Mouse (Mus musculus): Measurements from ENCODE around the gene Gm21887.
"Not testable (repeated sequence)": the region's sequence is repeated elsewhere in the genome, so short reads cannot be mapped to it uniquely, and the experiment has no call there.

The Gm21887 gene

DNA sequence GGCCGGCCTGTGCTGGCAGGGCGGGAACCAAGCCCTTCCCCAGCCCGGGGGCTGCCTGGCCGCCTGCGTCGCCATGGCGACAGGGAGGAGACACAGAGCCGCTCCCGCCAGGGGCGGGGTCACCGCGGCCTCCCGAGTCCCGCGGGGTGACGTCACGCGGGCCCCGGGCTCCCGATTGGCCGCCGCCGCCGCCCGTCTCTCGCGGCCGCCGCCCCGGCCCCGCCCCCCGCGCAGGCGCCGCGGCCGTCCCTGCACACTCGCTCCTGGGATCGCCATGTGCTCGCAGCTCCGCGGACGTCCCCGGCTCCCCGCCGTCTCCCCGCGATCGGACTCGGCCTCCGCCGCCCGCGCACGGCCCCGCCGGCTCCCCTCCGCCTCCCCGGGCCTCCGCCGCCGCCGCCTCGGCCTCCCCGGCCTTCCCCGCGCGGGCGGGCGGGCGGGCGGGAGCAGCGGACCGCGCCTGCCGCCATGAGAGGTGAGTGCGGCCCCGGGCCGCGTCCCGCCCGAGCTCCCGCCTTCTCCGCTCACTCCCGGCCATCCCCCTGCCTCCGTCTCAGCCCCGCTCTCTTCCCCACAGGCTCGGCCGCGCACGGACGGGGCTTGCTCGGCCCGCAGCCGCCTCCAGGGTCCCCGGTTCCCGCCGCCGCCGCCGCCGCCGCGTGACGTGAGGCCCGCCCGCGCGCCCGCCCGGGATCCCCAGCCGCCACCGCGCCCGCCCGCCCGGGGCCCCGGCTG, at the start of gene Gm21887:
Gene Gm21887 (plus strand): TSS at position 644 of the 735 bp plus-strand sequence.
- in situ Hi-C loops (cut with MseI, MboI): not testable (repeated sequence)

DNA sequence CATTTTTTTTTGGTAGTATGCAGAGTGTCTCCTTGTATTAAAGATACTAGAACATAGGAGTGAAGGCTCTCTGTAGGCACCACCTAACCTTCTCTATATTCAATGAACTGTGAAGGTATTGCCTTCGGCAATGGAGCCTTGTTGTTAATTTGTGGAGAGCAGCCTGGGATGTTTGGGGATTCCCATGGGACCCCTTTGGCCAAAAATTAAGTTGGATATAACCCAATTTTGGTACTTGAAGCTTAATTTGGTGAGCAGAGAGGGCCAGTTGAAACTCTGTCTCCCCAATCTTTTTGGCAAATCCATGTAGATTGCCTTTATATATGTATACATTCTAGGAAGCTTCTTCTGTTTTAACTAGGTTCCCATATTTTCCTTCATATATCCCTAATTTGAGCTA, 40.1 kb upstream of the Gm21887 start:
- in situ Hi-C loops (cut with MseI, MboI): loop anchor here (5.0 to 10.0 kb wide), 2 partner anchors 37 to 55 kb away; no protein-coding TSS in a partner anchor

DNA sequence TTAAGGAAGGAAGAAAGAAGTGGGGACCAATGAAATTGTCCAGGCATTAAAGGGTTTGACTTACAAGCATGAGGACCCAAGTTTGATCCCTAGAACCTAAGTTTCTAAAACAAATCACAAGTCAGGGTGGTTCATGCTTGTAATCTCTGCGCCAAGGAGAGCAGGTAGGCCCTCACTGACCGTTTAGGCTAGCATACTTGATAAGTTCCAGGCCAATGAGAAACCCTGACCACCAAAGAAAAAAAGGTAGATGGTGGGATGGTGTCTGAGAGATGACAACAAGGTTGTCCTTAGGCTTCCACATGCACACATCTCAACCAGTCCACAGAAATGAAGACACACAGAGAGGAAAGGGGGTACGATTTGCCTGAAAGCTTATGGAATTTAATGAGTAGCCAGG, 39.7 kb upstream of the Gm21887 start:
- in situ Hi-C loops (cut with MseI, MboI): loop anchor here (5.0 to 10.0 kb wide), 2 partner anchors 37 to 55 kb away; no protein-coding TSS in a partner anchor

DNA sequence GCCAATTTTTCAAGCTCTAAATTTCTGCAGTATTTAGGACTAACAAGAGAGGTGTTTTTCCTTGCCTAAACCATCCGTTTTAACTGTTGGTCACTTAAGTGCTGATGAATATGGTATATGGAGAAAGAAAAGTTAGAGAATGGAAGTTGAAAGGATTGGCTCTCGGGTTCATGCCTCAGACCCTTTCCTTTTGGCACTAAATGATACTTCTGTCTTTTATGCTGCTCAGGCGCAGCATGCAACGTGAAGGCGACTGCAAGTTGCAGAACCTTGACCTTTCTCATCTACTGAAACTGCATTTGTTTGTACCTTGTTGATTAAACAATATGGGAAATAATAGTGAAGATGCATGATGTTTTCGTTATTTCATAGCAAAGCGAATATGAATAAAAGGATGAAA, 38.9 kb upstream of the Gm21887 start:
- in situ Hi-C loops (cut with MseI, MboI): not testable (repeated sequence)

DNA sequence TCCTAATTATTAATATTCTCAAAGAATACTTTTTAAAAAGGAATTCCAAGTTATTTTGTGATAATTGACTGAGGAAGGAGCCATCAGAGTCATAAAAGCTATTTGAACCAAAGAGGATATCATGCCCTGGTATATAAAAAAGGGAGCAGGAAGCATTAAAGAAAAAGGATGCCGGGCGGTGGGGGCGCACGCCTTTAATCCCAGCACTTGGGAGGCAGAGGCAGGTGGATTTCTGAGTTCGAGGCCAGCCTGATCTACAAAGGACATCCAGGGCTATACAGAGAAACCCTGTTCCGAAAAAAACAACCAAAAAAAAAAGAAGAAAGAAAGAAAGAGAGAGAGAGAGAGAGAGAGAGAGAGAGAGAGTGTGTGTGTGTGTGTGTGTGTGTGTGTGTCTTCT, 37.9 kb upstream of the Gm21887 start:
- in situ Hi-C loops (cut with MseI, MboI): not testable (repeated sequence)

DNA sequence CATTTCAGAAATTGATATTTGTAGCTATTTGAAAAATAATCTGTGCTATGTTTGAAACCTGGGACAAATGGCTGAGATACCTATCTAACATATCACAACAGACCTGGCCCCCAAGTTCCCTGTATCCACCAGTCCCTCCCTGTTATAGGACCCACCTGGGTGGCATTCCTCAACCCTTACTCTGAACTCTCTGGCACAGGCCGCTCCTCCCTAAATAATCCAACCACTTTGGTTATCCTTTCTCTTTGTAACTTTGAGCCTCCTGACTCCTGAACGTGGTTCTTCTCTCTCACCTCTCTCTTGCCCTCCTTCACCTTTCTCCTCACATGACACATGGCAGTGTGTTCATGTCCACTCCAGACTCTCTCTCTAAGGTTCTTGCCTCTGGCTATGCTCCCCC, 37.3 kb upstream of the Gm21887 start:
- in situ Hi-C loops (cut with MseI, MboI): not testable (repeated sequence)

DNA sequence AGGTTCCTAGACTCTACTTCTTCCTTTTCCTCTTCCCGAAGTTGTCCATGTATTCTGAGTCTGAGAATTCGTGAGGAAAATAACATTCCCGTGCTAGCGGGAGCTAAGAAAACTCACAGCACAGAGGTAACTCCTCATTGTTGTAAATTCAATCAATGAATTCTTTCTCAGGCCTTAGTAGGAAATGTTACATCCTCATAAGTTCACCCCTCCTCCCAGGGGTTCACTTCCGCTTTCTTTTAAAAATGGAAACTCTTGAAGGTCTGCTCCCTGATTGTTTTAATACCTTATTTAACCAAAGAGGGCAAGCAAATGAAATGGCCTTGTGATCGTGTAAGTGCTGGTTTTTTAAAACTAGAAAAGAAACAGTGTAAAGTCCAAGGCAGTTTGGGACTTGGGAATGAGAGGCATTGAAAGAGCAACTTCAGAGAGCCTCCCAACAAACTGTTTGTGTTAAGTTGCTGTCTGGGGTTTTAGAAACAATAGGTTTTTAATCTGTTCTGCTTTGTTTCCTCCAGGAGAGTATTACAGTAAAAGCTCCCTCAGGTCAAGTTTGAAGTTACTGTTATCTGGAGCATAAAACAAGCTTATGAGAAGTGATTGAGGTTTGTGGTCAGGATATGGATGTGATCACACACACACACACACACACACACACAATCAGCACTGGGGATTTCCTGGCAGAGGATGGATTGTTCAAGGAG, 36.5 kb upstream of the Gm21887 start:
- in situ Hi-C loops (cut with MseI, MboI): not testable (repeated sequence)

DNA sequence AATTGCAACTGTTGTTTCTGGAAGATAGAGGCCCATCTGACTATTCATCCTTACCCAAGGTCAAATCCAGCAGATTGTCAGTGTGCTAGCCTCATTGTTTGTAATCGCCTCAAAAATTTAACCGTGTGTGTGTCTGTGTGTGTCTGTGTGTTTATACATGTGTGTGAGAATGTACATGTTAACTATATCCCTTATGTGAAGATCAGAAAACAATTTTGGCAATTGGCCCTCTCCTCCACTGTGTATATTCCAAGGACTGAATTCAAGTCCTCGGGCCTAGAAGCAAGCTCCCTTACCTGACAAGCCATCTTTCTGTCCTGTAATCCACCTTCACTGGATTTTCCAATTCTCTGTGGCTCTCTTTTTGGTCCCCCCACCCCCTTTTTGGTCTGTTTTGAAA, 35.7 kb upstream of the Gm21887 start:
- in situ Hi-C loops (cut with MseI, MboI): not testable (repeated sequence)

DNA sequence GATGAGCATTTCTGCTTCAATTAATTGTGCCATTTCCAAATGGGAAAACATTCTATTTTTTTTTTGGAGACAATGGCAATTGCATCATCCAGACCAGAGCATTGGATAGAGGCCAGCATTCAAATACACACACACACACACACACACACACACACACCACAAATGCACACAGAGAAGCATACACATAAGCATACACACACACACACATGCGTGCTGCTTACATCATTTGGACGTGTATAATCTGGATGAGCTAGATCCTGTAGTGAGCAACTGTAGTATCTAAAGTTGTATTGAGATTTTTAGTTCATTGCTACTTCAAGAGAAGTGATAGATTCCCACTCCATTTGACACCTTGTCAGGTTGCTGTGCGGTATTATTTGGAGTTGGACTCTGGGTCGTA, 35.0 kb upstream of the Gm21887 start:
- in situ Hi-C loops (cut with MseI, MboI): not testable (repeated sequence)

DNA sequence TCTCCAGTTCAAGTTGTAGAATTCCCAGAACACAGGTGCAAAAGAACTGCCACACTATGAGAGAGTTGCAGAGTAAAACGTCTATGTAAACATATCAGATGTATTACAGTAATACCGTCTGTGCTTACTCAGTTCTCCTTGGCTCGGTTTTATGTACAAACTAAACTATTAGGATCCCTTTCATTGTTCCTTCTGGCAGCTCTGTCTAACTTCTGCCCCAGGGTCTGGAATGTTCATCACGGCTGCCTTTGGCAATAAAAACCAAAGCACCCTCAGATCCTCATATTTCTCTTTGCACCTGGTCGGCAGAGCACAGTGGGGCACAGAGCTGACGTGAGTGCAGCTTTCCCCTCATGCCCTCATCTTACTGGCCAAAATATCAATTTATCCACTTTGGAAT, 34.5 kb upstream of the Gm21887 start:
- in situ Hi-C loops (cut with MseI, MboI): not testable (repeated sequence)

DNA sequence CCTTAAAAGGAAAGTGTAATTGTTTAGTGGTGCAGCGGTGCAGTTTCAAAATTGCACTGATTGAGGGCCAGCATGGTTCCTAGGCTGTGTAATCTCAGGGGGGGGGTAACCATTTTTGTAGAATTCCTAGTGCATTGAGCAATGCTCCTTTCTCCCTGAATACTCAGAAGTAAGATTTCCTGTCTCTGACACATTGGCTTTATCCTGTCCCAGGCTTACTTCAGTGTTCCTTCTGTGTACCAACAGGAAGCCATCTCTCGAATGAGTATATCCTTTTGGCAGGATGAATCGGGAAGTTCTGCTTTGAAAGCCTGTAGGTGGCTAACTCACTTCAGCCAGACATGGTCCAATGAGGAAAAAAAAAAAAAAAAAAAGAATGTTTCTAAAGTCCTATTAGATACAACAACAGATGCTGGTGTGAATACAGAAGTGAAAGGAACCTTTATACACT, 33.8 kb upstream of the Gm21887 start:
- in situ Hi-C loops (cut with MseI, MboI): not testable (repeated sequence)

DNA sequence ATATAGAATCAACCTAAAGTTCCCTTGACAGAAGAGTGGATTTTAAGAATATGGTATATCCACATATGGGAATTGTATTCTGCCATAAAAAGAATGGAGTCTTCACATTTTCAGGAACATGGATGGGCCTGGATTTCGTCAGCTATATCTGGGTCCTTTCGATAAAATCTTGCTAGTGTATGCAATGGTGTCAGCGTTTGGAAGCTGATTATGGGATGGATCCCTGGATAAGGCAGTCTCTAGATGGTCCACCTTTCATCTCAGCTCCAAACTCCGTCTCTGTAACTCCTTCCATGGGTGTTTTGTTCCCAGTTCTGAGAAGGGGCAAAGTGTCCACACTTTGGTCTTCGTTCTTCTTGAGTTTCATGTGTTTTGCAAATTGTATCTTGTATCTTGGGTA, 33.1 kb upstream of the Gm21887 start:
- in situ Hi-C loops (cut with MseI, MboI): not testable (repeated sequence)

DNA sequence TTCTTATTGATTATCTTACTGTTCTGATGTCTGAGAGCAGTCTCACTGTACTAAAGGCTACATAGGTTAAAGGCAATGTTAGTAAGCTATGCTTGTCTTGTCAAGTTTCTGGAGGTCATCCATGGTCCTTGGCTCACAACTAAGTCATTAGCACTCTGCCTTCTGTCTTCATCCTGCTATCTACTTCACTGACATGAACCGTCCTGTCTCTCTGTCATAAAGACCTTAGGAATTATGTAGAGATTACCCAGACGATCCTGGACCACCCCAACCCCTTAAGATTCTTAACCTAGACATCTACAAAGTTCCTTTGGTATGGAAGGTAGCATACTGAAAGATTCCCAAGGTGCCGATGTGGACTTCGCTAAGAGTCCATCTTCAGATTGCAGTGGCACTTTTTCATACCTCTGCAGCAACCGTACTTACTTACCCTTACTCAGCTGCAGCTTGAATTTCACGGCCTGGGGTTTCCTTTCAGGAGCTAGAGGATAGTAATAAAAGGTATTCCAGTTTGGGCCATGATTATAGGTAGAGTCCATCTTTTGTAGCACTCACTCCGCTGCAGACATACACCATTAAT, 31.5 kb upstream of the Gm21887 start:
- in situ Hi-C loops (cut with MseI, MboI): not testable (repeated sequence)

DNA sequence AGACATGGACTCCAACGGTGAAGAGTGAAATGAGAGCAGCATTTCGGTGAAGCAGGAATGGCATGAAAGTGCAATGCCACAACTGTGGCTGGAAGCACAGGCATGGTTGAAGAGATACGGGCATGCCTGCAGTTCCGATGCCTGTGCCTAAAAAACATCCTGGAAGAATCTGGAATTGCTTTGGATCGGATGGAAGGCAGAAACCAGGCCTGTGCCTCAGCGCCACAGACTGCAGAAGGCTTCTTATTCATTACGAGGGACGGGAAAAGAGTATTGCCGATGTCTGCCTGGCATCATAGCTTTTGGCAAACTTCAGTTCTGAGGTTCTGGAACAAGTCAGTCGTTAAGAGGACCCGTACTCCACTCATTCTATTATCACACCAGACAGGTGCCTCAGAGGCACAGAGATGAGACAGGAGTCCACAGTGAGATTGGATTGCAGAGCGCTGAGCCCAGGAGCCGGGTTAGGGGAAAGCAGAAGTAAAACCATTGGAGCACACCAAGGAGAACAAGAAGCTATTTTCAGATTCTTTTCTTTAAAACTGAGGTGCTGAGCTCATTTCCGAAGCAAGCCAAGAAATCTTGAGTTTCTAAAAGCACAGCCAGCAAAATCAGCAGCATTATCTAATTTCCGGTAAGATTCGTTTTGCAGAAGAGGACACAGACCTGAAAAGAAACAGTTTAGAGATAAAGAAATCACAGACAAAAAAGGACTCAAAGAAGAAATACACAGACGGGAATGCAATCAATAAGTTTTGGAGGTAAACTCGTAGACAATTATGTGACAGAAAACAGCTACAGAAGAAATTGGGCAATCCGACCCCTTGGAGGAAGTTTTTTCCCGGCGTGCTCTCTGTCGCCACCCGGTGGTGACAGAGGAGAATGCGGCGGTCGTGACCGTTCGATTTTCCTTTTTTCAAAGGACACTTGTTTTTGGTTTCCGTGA, 30.8 kb upstream of the Gm21887 start:
- in situ Hi-C loops (cut with MseI, MboI): not testable (repeated sequence)

DNA sequence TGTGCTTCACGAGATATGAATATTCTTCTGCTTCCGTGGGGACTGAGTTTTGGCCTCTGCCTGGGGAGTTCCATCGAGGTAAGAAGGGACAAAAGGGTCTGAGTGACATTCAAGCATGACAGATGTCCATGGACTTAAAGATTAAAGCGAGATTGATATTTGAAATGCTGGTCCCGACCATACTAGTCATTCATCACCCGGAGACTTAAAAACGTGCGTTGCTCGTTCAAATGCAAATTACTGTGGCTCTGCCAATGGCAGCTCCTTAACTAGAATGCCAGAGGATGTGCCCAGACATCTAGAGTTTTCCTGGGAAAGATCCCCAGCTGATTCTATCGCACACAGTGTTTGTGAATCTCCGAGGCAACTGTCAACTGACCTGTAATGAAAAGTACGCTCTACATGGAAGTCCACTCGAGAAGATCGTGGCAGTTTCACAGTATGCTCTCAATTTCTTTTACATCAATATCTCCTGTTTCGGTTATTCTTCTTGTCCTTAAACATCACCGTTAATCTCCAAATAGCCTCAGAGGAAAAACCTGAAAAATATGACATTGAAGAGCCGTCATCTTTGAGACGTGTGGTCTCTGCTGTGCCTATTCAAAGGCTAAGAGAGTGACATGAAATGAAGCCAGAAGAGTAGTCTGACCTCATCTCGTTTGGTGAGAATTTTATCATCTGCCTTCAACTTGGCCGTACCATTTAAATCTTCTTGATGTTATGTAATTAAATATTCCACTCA, 29.8 kb upstream of the Gm21887 start:
- in situ Hi-C loops (cut with MseI, MboI): not testable (repeated sequence)

DNA sequence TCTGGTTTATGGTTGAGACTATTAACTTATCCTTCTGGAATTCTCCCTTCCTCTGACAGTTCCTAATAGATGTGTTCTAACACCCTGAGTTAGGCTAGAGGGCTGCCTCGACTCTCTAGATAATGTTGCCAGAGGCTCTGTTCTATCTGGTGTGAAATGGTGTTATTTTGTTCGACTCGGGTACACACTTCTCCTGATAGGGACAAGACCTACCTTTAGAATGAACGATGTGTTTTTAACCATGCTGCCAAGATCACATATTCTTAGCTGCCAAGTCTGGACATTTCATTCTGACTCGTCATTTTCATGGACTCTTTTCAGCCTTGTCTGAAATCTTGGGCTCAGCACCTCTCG, 29.3 kb upstream of the Gm21887 start:
- in situ Hi-C loops (cut with MseI, MboI): not testable (repeated sequence)

DNA sequence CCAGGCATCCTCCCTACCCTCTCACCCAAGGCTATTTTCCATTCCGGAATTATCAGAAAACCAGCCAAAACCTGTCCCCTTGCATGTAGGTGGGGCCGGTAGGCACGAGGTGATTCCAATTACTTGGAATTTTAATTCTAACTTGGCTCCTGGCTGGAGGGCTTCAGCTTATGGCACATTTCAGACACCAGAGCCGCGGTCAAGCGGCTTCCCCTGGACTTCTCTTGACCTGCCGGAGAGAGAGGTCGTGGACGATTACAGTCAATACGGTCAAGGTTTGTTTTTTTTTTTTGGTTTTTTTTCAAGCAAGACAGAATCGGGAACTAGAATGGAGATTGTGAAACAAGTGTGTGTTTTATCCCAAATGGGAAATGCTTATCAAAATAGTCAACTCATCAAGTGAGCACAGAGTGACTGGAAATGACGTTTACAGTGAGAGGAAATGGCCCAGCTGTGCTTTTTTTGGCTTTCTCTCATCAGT, 28.6 kb upstream of the Gm21887 start:
- in situ Hi-C loops (cut with MseI, MboI): no loop called here

DNA sequence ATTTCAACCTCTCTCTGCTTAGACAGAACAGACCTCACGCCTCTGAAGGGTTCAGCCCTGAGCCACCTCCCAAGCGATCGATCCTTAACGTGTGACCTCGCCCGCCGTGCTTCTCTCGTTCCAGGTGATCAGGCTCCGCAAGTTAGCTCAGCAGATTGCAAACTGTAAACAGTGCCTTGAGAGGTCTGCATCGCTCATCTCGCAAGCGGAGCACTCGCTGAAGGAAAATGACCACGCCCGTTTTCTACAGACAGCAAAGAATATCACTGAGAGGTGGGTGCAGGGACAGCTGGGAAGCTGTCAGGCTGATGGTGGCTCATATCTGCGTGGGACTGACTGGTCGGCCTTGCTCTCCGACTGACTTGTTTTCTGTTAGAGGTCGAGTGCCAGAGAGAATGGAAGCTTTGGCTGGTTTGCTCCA, 27.7 kb upstream of the Gm21887 start:
- in situ Hi-C loops (cut with MseI, MboI): not testable (repeated sequence)

DNA sequence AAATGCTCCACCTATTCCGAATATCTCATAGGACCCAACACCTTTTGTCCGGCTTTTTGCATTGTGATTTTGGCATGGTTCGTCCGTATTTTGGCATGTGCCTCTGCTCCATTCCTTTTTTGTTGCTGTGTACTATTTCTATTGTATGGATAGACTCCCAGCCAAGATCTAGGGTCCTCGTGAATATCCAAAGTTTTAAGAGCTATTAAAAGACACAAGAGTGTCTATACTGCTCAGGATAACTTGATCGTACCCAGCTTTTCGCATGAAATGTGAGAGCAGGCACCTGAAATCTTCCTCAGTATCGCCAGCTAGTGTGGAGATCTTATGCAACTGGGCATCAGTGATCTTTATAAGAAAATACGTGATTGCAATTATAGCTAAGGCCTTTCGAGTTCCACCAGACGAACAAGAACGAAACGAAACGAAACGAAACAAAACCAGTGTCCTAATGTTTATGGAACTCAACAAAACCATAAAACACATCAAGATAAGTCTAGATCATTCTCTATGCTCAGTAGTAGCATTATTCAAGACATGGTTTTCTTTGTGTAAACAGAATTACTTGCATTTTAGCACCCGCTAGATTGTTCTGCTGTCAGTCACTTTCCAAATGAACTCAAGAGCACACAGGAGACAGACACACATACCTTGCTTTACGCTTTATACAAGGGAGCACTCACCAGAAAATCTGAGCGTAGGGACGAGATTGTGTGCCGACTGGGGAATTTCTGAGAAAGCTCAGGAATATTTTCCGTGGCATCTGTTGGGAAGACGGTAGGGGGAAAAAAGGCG, 26.7 kb upstream of the Gm21887 start:
- in situ Hi-C loops (cut with MseI, MboI): not testable (repeated sequence)
